ENCODE assay signal across 8 mouse cellular contexts in genomic region chr1:182281251-182281711, GRCm38 (mm10). TPM values are rescaled to one million over a fixed set of nuclear protein-coding genes. Genes with fewer than 3 reads are reported as not detected.
DNase-seq lines count a peak whose midpoint lies in the region; ATAC-seq and TF ChIP-seq lines count a peak whose summit lies in the region.

No protein-coding gene starts in this region.

- H3K4me3 ChIP-seq in left cerebral cortex, adult 2 months = peak overlapping the region; percentile 77
- H3K4me3 ChIP-seq in heart, embryonic 14.5 days (ENCODE audit: control insufficient read depth in 1 of 2, insufficient read depth in 1 of 2, low read depth in 1 of 2, low read length in 2 of 2) = peak overlapping the region; percentile 39 to 85
- peak overlapping the region; percentile 77 for H3K4me3 ChIP-seq in liver, embryonic 12.5 days
- H3K4me3 ChIP-seq in olfactory bulb, adult 2 months (ENCODE audit: insufficient read depth, low read depth, low read length) = peak overlapping the region; percentile 28

- peak overlapping the region; percentile 94 for H3K9ac ChIP-seq in heart, embryonic 14.5 days (ENCODE audit: low read length)
- peak overlapping the region; percentile 90 for H3K9ac ChIP-seq in liver, embryonic 12.5 days

- ATAC-seq in heart, embryonic 14.5 days (ENCODE audit: insufficient number of reproducible peaks, insufficient read depth, low FRiP score, low read depth) = no peak
- ATAC-seq in liver, embryonic 12.5 days = peak; percentile 82

- H3K27me3 ChIP-seq in heart, embryonic 14.5 days (ENCODE audit: control insufficient read depth, insufficient read depth, low read length) = no peaks in the 10 kb centered on the region
- 0 out of 2 replicates have a peak, but pooled peaks cover 4% of the 10 kb centered on the region for H3K27me3 ChIP-seq in liver, embryonic 12.5 days (replicated peaks)

- TF ChIP-seq POLR2A in olfactory bulb, adult 2 months (IDR thresholded peaks at IDR 0.05; ENCODE audit: insufficient read depth, low read depth, low read length) = no peak

- peak overlapping the region; percentile 90 for H3K27ac ChIP-seq in left cerebral cortex, adult 2 months
- H3K27ac ChIP-seq in heart, embryonic 14.5 days (replicated peaks in 1 of 2; ENCODE audit: control insufficient read depth in 1 of 2, insufficient read depth in 1 of 2, low read depth in 2 of 2, low read length in 2 of 2) = peak overlapping the region; percentile 57 to 93
- peak overlapping the region; percentile 96 for H3K27ac ChIP-seq in liver, embryonic 12.5 days
- H3K27ac ChIP-seq in olfactory bulb, adult 2 months (ENCODE audit: insufficient read depth, low read depth, low read length) = no peak overlapping the region

- H3K4me2 ChIP-seq in heart, embryonic 14.5 days (ENCODE audit: low read length) = peak overlapping the region; percentile 72
- peak overlapping the region; percentile 84 for H3K4me2 ChIP-seq in liver, embryonic 12.5 days

- peaks cover 32% of the 10 kb centered on the region for H3K36me3 ChIP-seq in heart, embryonic 14.5 days (ENCODE audit: control insufficient read depth, insufficient read depth, low read length)
- peaks cover 41% of the 10 kb centered on the region for H3K36me3 ChIP-seq in liver, embryonic 12.5 days

- no peaks in the 10 kb centered on the region for H3K9me3 ChIP-seq in heart, embryonic 14.5 days (ENCODE audit: control insufficient read depth, low read length)
- no peaks in the 10 kb centered on the region for H3K9me3 ChIP-seq in liver, embryonic 12.5 days (replicated peaks)

- TF ChIP-seq CTCF in left cerebral cortex, adult 2 months (IDR thresholded peaks at IDR 0.05) = no peak
- TF ChIP-seq CTCF in olfactory bulb, adult 2 months (IDR thresholded peaks at IDR 0.05; ENCODE audit: insufficient read depth, low read depth, low read length) = no peak

- intact Hi-C loops in left cerebral cortex, adult 2 months (cut with DNase I) = loop anchor here (10.0 kb wide), 1 partner anchor 1754 kb away; the partner anchor contains the start of gene 1700056E22Rik

- no peak for DNase-seq in left cerebral cortex, adult 2 months (ENCODE audit: extremely low spot score in 1 of 2, low spot score in 2 of 2)
- no peak for DNase-seq in left cerebral cortex, adult 18-20 months (ENCODE audit: low spot score in 2 of 2)
- peak; percentile 79 for DNase-seq in c-Kit-positive CD71-positive TER-119-positive erythroid progenitor cells, embryonic 14.5 days (ENCODE audit: low spot score)
- DNase-seq in right cerebral cortex, postnatal 36 days (ENCODE audit: low spot score in 2 of 2) = no peak
- DNase-seq in kidney, postnatal 4 days = no peak

- H3K4me1 ChIP-seq in heart, embryonic 14.5 days (ENCODE audit: control insufficient read depth in 2 of 2, insufficient read depth in 2 of 2, low read length in 2 of 2) = peaks cover 5 to 17% of the 10 kb centered on the region in 2 experiments
- peaks cover 46% of the 10 kb centered on the region for H3K4me1 ChIP-seq in liver, embryonic 12.5 days
- H3K4me1 ChIP-seq in olfactory bulb, adult 2 months (ENCODE audit: control insufficient read depth, insufficient read depth, low read length) = peaks cover 17% of the 10 kb centered on the region

- WGBS in heart, embryonic 14.5 days = 5% methylated on average over 9 of the region's 9 CpGs
- 4% methylated on average over 9 of the region's 9 CpGs for WGBS in liver, embryonic 12.5 days (ENCODE audit: insufficient replicate concordance)
- 21% methylated on average over 9 of the region's 9 CpGs for WGBS in olfactory bulb, adult 2 months

RNA-seq across cellular contexts. Expression of gene Degs1, which starts 1.3 kb away (rescaled TPM):
- total RNA-seq in left cerebral cortex, adult 2 months (2021) = 10 to 100 TPM; 58.8 to 62.4 TPM
- total RNA-seq in left cerebral cortex, adult 18-20 months (2021) = 10 to 100 TPM; 70.1 to 70.9 TPM
- 183 and 195 TPM in 2 replicates for polyA plus RNA-seq in heart, embryonic 14.5 days (2014; fragmentation: Nextera tagmentation; extraction: Ambion mirVana)
- 105 and 110 TPM in 2 replicates for polyA plus RNA-seq in liver, embryonic 12.5 days (2016; fragmentation: Nextera tagmentation; extraction: Ambion mirVana)
- polyA plus RNA-seq in olfactory bulb, adult 2 months (2012; ENCODE audit: insufficient read depth, insufficient read length, low replicate concordance, missing spikeins) = not detected in 2 replicates
